Mouse (Mus musculus): Measurements from ENCODE around the gene Ltb. TPM values are rescaled to one million over a fixed set of nuclear protein-coding genes. Genes with fewer than 3 reads are reported as not detected.

Ltb gene
- total RNA-seq, 2 experiments from 2014 or later = 0.30 TPM; not detected in 1

Small RNAs within 50 kb of the gene (microRNA-seq; reads per million reads assigned to microRNA genes)
- 0 reads per million in 2 experiments for gene Mir6973a
- 0.63 to 0.90 reads per million in 2 experiments for gene Mir6974
- 0 to 0.42 reads per million in 2 experiments for gene Mir6975

Other genes with a start within 250 kb of the Ltb start
- gene Hspa1b, start 235.2 kb upstream of the Ltb start, total RNA-seq (2021) = 10 to 100 TPM; 28.0 to 35.6 TPM
- not detected for gene Gm20481, start 224.5 kb upstream of the Ltb start, total RNA-seq (2021)
- 10 to 100 TPM; 19.1 to 26.6 TPM for gene Hspa1a, start 222.3 kb upstream of the Ltb start, total RNA-seq (2021)
- under 1 TPM; 0.42 to 0.48 TPM for gene Hspa1l, start 221.7 kb upstream of the Ltb start, total RNA-seq (2021)
- 10 to 100 TPM; 17.3 to 19.1 TPM for gene Lsm2, start 212.6 kb upstream of the Ltb start, total RNA-seq (2021)
- 10 to 100 TPM; 45.1 to 50.1 TPM for gene Vars, start 193.5 kb upstream of the Ltb start, total RNA-seq (2021)
- under 1 TPM; 0.22 to 0.33 TPM for gene Vwa7, start 177.9 kb upstream of the Ltb start, total RNA-seq (2021)
- gene Sapcd1, start 166.4 kb upstream of the Ltb start, total RNA-seq (2021) = under 1 TPM; 0.62 to 0.94 TPM
- gene Msh5, start 147.7 kb upstream of the Ltb start, total RNA-seq (2021) = under 1 TPM; 0.62 to 0.73 TPM
- gene Clic1, start 144.5 kb upstream of the Ltb start, total RNA-seq (2021) = 10 to 100 TPM in 1 of 2 experiments, 1 to 10 TPM in 1; 6.7 to 11.5 TPM
- gene Ddah2, start 135.4 kb upstream of the Ltb start, total RNA-seq (2021) = 10 to 100 TPM; 16.0 to 18.0 TPM
- not detected for gene Ly6g6c, start 129.1 kb upstream of the Ltb start, total RNA-seq (2021)
- not detected for gene Mpig6b, start 128.3 kb upstream of the Ltb start, total RNA-seq (2021)
- 1 to 10 TPM; 3.6 to 5.4 TPM for gene Ly6g6e, start 117.5 kb upstream of the Ltb start, total RNA-seq (2021)
- gene Ly6g6d, start 116.4 kb upstream of the Ltb start, total RNA-seq (2021) = 1 to 10 TPM in 1 of 2 experiments, under 1 TPM in 1; 0.99 to 2.1 TPM
- gene Ly6g6f, start 108.8 kb upstream of the Ltb start, total RNA-seq (2021) = not detected
- 100 to 1,000 TPM; 101 to 102 TPM for gene Abhd16a, start 105.2 kb upstream of the Ltb start, total RNA-seq (2021)
- not detected for gene Ly6g5c, start 86.2 kb upstream of the Ltb start, total RNA-seq (2021)
- under 1 TPM in 1 of 2 experiments, not detected in 1; 0.70 TPM for gene Ly6g5b, start 79.0 kb upstream of the Ltb start, total RNA-seq (2021)
- gene Gpank1, start 73.0 kb upstream of the Ltb start, total RNA-seq (2021) = 10 to 100 TPM; 13.0 to 15.2 TPM
- 100 to 1,000 TPM; 169 to 176 TPM for gene Csnk2b, start 72.4 kb upstream of the Ltb start, total RNA-seq (2021)
- gene D17H6S53E, start 68.1 kb upstream of the Ltb start, total RNA-seq (2021) = 10 to 100 TPM; 25.6 to 29.3 TPM
- not detected for gene Apom, start 62.4 kb upstream of the Ltb start, total RNA-seq (2021)
- 100 to 1,000 TPM; 304 to 319 TPM for gene Bag6, start 59.3 kb upstream of the Ltb start, total RNA-seq (2021)
- gene Prrc2a, start 29.5 kb upstream of the Ltb start, total RNA-seq (2021) = 100 to 1,000 TPM; 315 to 340 TPM
- 10 to 100 TPM; 10.1 to 10.9 TPM for gene Aif1, start 18.4 kb upstream of the Ltb start, total RNA-seq (2021)
- 1 to 10 TPM; 7.1 to 7.7 TPM for gene Lst1, start 6.0 kb upstream of the Ltb start, total RNA-seq (2021)
- not detected for gene Tnf, start 7.6 kb downstream of the Ltb start, total RNA-seq (2021)
- gene Lta, start 10.9 kb downstream of the Ltb start, total RNA-seq (2021) = under 1 TPM; 0.28 to 0.42 TPM
- not detected for gene Gm16181, start 26.4 kb downstream of the Ltb start, total RNA-seq (2021)
- gene Atp6v1g2, start 39.2 kb downstream of the Ltb start, total RNA-seq (2021) = 100 to 1,000 TPM; 602 to 647 TPM
- 10 to 100 TPM; 13.3 to 13.6 TPM for gene Nfkbil1, start 41.4 kb downstream of the Ltb start, total RNA-seq (2021)
- gene Ddx39b, start 47.3 kb downstream of the Ltb start, total RNA-seq (2021) = 100 to 1,000 TPM; 220 to 232 TPM
- gene H2-D1, start 68.3 kb downstream of the Ltb start, total RNA-seq (2021) = 10 to 100 TPM; 13.4 to 18.0 TPM
- under 1 TPM in 1 of 2 experiments, not detected in 1; 0.20 TPM for gene H2-Q1, start 126.0 kb downstream of the Ltb start, total RNA-seq (2021)
- under 1 TPM in 1 of 2 experiments, not detected in 1; 0.37 TPM for gene H2-Q2, start 147.8 kb downstream of the Ltb start, total RNA-seq (2021)
- gene H2-Q4, start 185.2 kb downstream of the Ltb start, total RNA-seq (2021) = 1 to 10 TPM; 1.3 to 2.5 TPM
- not detected for gene H2-Q6, start 230.4 kb downstream of the Ltb start, total RNA-seq (2021)
- under 1 TPM; 0.65 to 0.88 TPM for gene H2-Q7, start 244.7 kb downstream of the Ltb start, total RNA-seq (2021)

Measured in layer of hippocampus, postnatal 36 days (tissue).